In the genomic region with DNA sequence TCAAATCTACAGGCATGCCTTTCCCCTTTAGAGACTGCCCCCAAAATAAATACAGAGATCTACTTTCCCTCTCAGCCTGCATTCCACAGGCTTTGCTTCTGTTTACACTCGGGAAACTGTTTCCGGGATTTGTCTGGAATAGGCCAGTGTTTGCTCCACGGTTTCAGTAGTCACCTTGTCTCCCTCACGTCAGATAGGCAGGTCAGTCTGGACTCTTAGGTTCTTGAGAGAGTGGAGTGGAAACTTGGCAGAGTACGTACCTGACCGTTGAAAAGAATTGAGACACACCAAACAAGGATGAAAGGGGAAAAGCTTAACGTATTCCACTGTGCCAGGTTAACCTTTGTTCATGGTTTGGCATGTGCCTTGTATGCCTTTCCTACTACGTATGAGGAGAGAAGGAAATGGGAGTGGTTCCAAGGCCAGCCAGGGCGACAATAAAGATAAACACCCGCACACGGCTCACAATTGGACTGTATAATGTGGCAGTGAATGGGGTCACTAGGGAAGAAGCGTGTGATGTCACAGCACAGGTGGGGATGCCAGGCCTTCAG, we compare ENCODE assay signal across 8 mouse cellular contexts. TPM values are rescaled to one million over a fixed set of nuclear protein-coding genes. Genes with fewer than 3 reads are reported as not detected.
A peak's percentile ranks its signal among the peaks of the same experiment; 100 is the strongest.
DNase-seq lines count a peak whose midpoint lies in the region; ATAC-seq lines count a peak whose summit lies in the region.
"Had no signal": no experiment of that assay in that cellular context is flagged by ENCODE, and none has a peak within 500 bp of the region (broad histone marks: within the 10 kb centered on the region; RNA-seq: fewer than 3 reads in every experiment).

No protein-coding gene starts in this region.

- H3K27me3 ChIP-seq in lung, embryonic 16.5 days (ENCODE audit: control insufficient read depth, insufficient read depth, low read depth, low read length): no peaks in the 10 kb centered on the region
- no peaks in the 10 kb centered on the region for H3K27me3 ChIP-seq in hindbrain, embryonic 13.5 days
- H3K27me3 ChIP-seq: neural tube, embryonic 13.5 days had no signal

- DNase-seq in embryo, embryonic 11 days: peak; percentile 26
- peak; percentile 96 for DNase-seq in heart, adult 11 months
- peak; percentile 8 to 37 for DNase-seq in kidney, adult 8-10 months
- DNase-seq in retina, postnatal 1 day: no peak
- DNase-seq in right cerebral cortex, adult 2 months (ENCODE audit: low spot score in 2 of 2): no peak

- H3K4me1 ChIP-seq in lung, embryonic 16.5 days (replicated peaks; ENCODE audit: control insufficient read depth, insufficient read depth, low read length): peaks cover 9% of the 10 kb centered on the region; the same call in 1 of the 2 replicates
- H3K4me1 ChIP-seq in hindbrain, embryonic 13.5 days (replicated peaks): no peaks in the 10 kb centered on the region
- H3K4me1 ChIP-seq: neural tube, embryonic 13.5 days had no signal

- peak overlapping the region; percentile 47 for H3K9ac ChIP-seq in lung, embryonic 16.5 days (ENCODE audit: low read length)
- H3K9ac ChIP-seq in hindbrain, embryonic 13.5 days: no peak overlapping the region
- H3K9ac ChIP-seq: neural tube, embryonic 13.5 days had no signal

- WGBS in lung, embryonic 16.5 days: 16% methylated on average over 12 of the region's 12 CpGs
- WGBS in hindbrain, embryonic 13.5 days: 77% methylated on average over 12 of the region's 12 CpGs

- H3K4me3 ChIP-seq in lung, embryonic 16.5 days (ENCODE audit: low read length): peak overlapping the region; percentile 16; the same call in 1 of the 2 replicates
- H3K4me3 ChIP-seq in hindbrain, embryonic 13.5 days: no peak overlapping the region
- H3K4me3 ChIP-seq: neural tube, embryonic 13.5 days had no signal

- peak overlapping the region; percentile 96 for H3K27ac ChIP-seq in lung, embryonic 16.5 days (ENCODE audit: low read length)
- H3K27ac ChIP-seq in hindbrain, embryonic 13.5 days: no peak overlapping the region
- H3K27ac ChIP-seq: neural tube, embryonic 13.5 days had no signal

- ATAC-seq in lung, embryonic 16.5 days (ENCODE audit: low read depth): peak; percentile 95
- no peak for ATAC-seq in hindbrain, embryonic 13.5 days (ENCODE audit: low FRiP score)

- no peaks in the 10 kb centered on the region for H3K9me3 ChIP-seq in lung, embryonic 16.5 days (ENCODE audit: control insufficient read depth, low read length)
- H3K9me3 ChIP-seq in hindbrain, embryonic 13.5 days: no peaks in the 10 kb centered on the region

- peak overlapping the region; percentile 46 for H3K4me2 ChIP-seq in lung, embryonic 16.5 days (ENCODE audit: low read depth, low read length)
- H3K4me2 ChIP-seq in hindbrain, embryonic 13.5 days: no peak overlapping the region
- H3K4me2 ChIP-seq: neural tube, embryonic 13.5 days had no signal

- no peaks in the 10 kb centered on the region for H3K36me3 ChIP-seq in lung, embryonic 16.5 days (ENCODE audit: control insufficient read depth, insufficient read depth, low read length)
- H3K36me3 ChIP-seq in hindbrain, embryonic 13.5 days: no peaks in the 10 kb centered on the region
- H3K36me3 ChIP-seq: neural tube, embryonic 13.5 days had no signal

RNA-seq across cellular contexts. Expression of gene Tfpi, which starts 43.0 kb away (rescaled TPM):
- polyA plus RNA-seq in lung, embryonic 16.5 days (2015; fragmentation: Nextera tagmentation; extraction: Ambion mirVana): 63.6 and 64.9 TPM in 2 replicates
- 19.7 and 22.1 TPM in 2 replicates for polyA plus RNA-seq in hindbrain, embryonic 13.5 days (2015; fragmentation: Nextera tagmentation; extraction: Ambion mirVana)

Comparison
In these comparisons a context has a peak if more than half of its experiments do, and no peak if none do; other contexts are left out.
1. DNase-seq: peak in embryo, embryonic 11 days (single experiment), heart, adult 11 months (single experiment) and kidney, adult 8-10 months (2 of 2); none in retina, postnatal 1 day (single experiment) and right cerebral cortex, adult 2 months (0 of 2).